Mouse (Mus musculus) ES-Bruce4 (cell line): ENCODE measurements around the gene Nmur1.

Experiments
- CTCF ChIP-seq: IDR thresholded peaks from one replicate; pipeline ENCODE4 v1.8.1; 2011; ENCODE audit warnings: low read depth, low read length
- EP300 ChIP-seq: IDR thresholded peaks from 2 replicates; pipeline ENCODE4 v1.6.1; 2011; ENCODE audit warnings: low read depth, low read length; ENCODE audit not compliant: insufficient read depth

GRCm38 (mm10) chr1:86438014-86438319 lies 11.9 kb upstream of the Nmur1 start:
- TF ChIP-seq CTCF (no peak), EP300 (no peak)
